Mouse (Mus musculus) limb, embryonic 14.5 days (tissue): ENCODE results near the gene Arid4a. TPM values are rescaled to one million over a fixed set of nuclear protein-coding genes. Genes with fewer than 3 reads are reported as not detected.
A peak's percentile ranks its signal among the peaks of the same experiment; 100 is the strongest.

Source experiments
- ATAC-seq: fragments of 200-750 bp; cut with Nextera tagmentation; 2 replicates; pipeline ENCODE4 v1.8.0; 2017; ENCODE audit warnings: low read depth, moderate number of reproducible peaks, moderate TSS enrichment; ENCODE audit not compliant: low FRiP score
- DNase-seq: peaks from one replicate; pipeline ENCODE4 v3.0.0-alpha.2; 2015; ENCODE audit warnings: low spot score
- H3K27ac ChIP-seq: fragments of 300-500 bp; sonication (generic); replicated peaks from 2 replicates; pipeline ENCODE4 v1.5.1; 2014; ENCODE audit warnings: low read depth, mild to moderate bottlenecking, low read length, moderate library complexity, mixed read lengths
- H3K27me3 ChIP-seq: fragments of 300-500 bp; sonication (generic); 2 replicates; pipeline ENCODE4 v1.6.1; 2014; ENCODE audit warnings: low read length, mixed read lengths; ENCODE audit not compliant: control insufficient read depth, insufficient read depth
- H3K36me3 ChIP-seq: fragments of 300-500 bp; sonication (generic); 2 replicates; pipeline ENCODE4 v1.6.1; 2014; ENCODE audit warnings: mild to moderate bottlenecking, low read length, moderate library complexity, mixed read lengths; ENCODE audit not compliant: control insufficient read depth, insufficient read depth
- H3K4me1 ChIP-seq: fragments of 300-500 bp; sonication (generic); 2 replicates; pipeline ENCODE4 v1.6.1; 2014; ENCODE audit warnings: antibody characterized with exemption, low read length, mixed read lengths; ENCODE audit not compliant: control insufficient read depth, insufficient read depth
- H3K4me2 ChIP-seq: fragments of 300-500 bp; sonication (generic); replicated peaks from 2 replicates; pipeline ENCODE4 v1.6.1; 2014; ENCODE audit warnings: low read depth, mild to moderate bottlenecking, low read length, moderate library complexity; ENCODE audit not compliant: severe bottlenecking
- H3K4me3 ChIP-seq: fragments of 300-500 bp; sonication (generic); replicated peaks from 2 replicates; pipeline ENCODE4 v1.5.1; 2014; ENCODE audit warnings: low read length
- H3K9ac ChIP-seq: fragments of 300-500 bp; sonication (generic); 2 replicates; pipeline ENCODE4 v1.6.1; 2014; ENCODE audit warnings: mild to moderate bottlenecking, low read depth, low read length, moderate library complexity; ENCODE audit not compliant: severe bottlenecking
- H3K9me3 ChIP-seq: fragments of 300-500 bp; sonication (generic); 2 replicates; pipeline ENCODE4 v1.6.1; 2016; ENCODE audit warnings: low read length; ENCODE audit not compliant: control insufficient read depth
- POLR2A ChIP-seq: fragments of 200-500 bp; IDR thresholded peaks from 2 replicates; pipeline ENCODE4 v1.8.0; 2012; ENCODE audit warnings: inconsistent platforms, mild to moderate bottlenecking, moderate library complexity, borderline replicate concordance; ENCODE audit not compliant: insufficient read depth, insufficient read length; ENCODE audit errors: extremely low read depth
- whole genome bisulfite sequencing: fragments of 180-500 bp; shearing (Covaris S2); extraction: QIAGEN DNeasy Blood & Tissue Kit; methylation state at CpG from one replicate; pipeline ENCODE4 v1.1.7; 2014; 5-methylcytosine and 5-hydroxymethylcytosine counted together
- polyA plus RNA-seq, 2 experiments: library from polyadenylated mRNA; depleted of rRNA in 1 of 2; stranded (reverse) in 1 of 2; unstranded in 1 of 2; fragments of >200 nt; fragmentation: Nextera tagmentation in 1 of 2; extraction: Ambion mirVana in 1 of 2; gene quantifications; 2 replicates each; pipeline versions ENCODE4 v1.2.1 to v1.2.3; 2012 to 2014

Gene Arid4a
- polyA plus RNA-seq, 2 experiments: 11.7 to 32.2 TPM

DNA sequence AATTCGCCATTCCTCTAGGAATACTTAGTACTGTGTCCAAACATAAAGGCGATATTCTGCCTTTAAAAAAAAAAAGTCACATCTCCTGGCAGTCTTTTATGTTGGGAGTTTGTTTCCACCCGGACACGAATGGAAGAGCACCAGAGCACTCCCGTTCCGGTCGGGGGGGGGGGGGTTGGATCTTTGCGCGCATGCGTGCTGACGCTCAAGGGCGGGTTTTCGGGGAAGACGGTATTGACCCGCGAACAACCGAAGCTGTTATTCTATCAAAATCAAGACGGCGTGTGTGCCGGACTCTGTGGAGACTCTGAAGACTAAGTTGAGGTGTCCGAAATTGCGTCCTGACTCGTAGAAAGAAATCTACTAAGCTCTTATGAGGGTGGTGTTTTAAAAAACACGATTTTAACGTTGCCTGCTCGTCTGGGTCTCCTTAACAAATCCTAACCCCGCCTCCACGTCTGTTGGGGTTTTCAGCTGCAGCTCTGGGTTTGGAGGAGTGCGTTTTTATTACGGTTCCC, 121.2 kb downstream of the Arid4a start:
- no peaks in the 10 kb centered on the region for H3K9me3 ChIP-seq
- WGBS: under 1% methylated on average over 30 of the region's 30 CpGs
- H3K27me3 ChIP-seq: no peaks in the 10 kb centered on the region
- peak overlapping the region; percentile 68 for H3K4me2 ChIP-seq
- TF ChIP-seq POLR2A: no peak; the same call in 1 of the 2 replicates
- H3K4me1 ChIP-seq: peaks cover 10% of the 10 kb centered on the region
- ATAC-seq (peak; percentile 91), DNase-seq (peak; percentile 93)
- peak overlapping the region; percentile 89 for H3K4me3 ChIP-seq
- peak overlapping the region; percentile 40 for H3K27ac ChIP-seq
- peak overlapping the region; percentile 89 for H3K9ac ChIP-seq
- H3K36me3 ChIP-seq: peaks cover 35% of the 10 kb centered on the region

DNA sequence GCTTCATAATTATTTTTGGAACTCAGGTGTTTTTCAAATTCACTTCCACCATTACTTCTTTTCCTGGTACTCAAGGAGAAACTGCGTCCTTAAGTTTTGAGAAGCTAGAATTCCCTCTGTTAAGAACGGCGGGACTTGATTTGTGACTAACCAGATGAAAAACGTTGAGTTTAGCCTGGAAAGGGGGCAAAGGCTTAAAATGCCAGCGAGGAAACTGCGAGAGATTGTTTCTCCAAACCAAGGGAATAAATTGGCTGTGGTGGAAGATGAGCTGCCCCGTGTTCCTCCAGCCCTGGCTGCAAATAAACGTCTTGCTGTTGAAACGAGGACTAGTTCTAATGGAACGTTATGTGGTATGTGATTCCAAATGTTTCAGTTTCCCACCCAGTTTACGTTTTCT, 121.9 kb downstream of the Arid4a start:
- no peak for DNase-seq
- peak overlapping the region; percentile 89 for H3K9ac ChIP-seq
- H3K4me3 ChIP-seq: peak overlapping the region; percentile 89
- H3K4me2 ChIP-seq: peak overlapping the region; percentile 68
- H3K27ac ChIP-seq: no peak overlapping the region
- 3% methylated on average over 11 of the region's 11 CpGs for WGBS
- TF ChIP-seq POLR2A: no peak
- no peaks in the 10 kb centered on the region for H3K27me3 ChIP-seq
- peaks cover 10% of the 10 kb centered on the region for H3K4me1 ChIP-seq
- H3K36me3 ChIP-seq: peaks cover 36% of the 10 kb centered on the region
- no peaks in the 10 kb centered on the region for H3K9me3 ChIP-seq
- no peak for ATAC-seq

DNA sequence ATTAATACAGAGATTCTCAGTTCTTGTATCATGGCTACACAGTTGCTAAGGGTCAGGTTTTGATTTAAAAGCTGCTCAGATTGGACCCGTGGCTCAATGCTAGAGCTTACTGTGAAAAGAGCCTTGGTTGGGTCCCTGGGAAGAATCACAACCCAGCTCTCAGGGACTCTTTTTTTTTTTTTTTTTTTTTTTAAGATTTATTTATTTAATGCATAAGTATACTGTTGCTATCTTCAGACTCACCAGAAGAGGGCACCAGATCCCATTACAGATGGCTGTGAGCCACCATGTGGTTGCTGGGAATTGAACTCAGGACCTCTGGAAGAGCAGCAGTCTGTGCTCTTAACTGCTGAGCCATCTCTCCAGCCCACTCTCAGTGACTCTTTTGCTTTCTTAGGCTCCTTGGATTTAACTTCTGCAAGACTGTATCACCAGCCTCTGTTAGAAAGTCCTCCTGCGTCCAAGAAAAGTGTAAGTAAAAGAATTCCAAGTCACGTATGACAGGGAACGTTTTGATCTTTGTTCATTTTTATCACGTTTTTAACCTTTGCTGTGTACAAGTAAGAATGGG, 123.6 kb downstream of the Arid4a start:
- Histone ChIP-seq H3K27me3 (no peaks in the 10 kb centered on the region), H3K4me1 (peaks cover 10% of the 10 kb centered on the region), H3K9me3 (no peaks in the 10 kb centered on the region), H3K4me3 (no peak overlapping the region), H3K9ac (no peak overlapping the region), H3K27ac (no peak overlapping the region), H3K4me2 (0 out of 2 replicates have a peak overlapping the region, but pooled peaks have one; percentile 68), H3K36me3 (peaks cover 45% of the 10 kb centered on the region)
- 79% methylated on average over 5 of the region's 5 CpGs for WGBS
- ATAC-seq (no peak), DNase-seq (no peak)
- TF ChIP-seq POLR2A: no peak

- Histone ChIP-seq H3K4me1 (peaks cover 8% of the 10 kb centered on the region), H3K4me2 (no peak overlapping the region), H3K27me3 (no peaks in the 10 kb centered on the region), H3K9me3 (no peaks in the 10 kb centered on the region), H3K9ac (no peak overlapping the region), H3K36me3 (peaks cover 61% of the 10 kb centered on the region), H3K27ac (no peak overlapping the region), H3K4me3 (no peak overlapping the region)
- no peak for DNase-seq
- no peak for TF ChIP-seq POLR2A
- no peak for ATAC-seq
Observed at GRCm38 (mm10) chr12:71141189-71141588, 125.4 kb downstream of the Arid4a start.

DNA sequence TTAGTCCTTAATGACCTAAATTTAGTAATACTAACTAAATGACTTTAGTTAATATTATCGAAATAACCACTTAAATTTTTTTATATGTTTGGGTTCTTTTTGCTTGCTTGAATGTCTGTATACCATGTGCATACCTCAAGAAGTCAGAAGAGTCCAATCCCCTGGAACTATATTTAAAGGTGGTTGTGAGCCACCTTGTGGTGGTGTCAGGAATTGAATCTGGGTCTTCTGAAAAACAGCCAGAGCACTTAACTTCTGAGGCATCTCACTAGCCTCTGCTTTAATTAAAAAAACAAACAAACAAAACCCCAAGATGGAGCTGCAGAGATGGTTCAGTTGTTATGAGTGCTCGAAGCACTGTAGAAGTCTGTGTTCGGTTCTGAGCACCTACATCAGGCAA, 131.9 kb downstream of the Arid4a start:
- ATAC-seq (no peak), DNase-seq (peak; percentile 34)
- Histone ChIP-seq H3K27me3 (no peaks in the 10 kb centered on the region), H3K4me1 (no peaks in the 10 kb centered on the region), H3K27ac (no peak overlapping the region), H3K36me3 (peaks cover 82% of the 10 kb centered on the region), H3K4me2 (no peak overlapping the region), H3K9ac (no peak overlapping the region), H3K4me3 (no peak overlapping the region), H3K9me3 (no peaks in the 10 kb centered on the region)
- 82% methylated on average over 3 of the region's 3 CpGs for WGBS
- no peak for TF ChIP-seq POLR2A

Other genes with a start within 250 kb of the Arid4a start
- 48.6 and 49.8 TPM in 2 replicates for gene Frmd6, start 190.5 kb upstream of the Arid4a start, polyA plus RNA-seq (2012; rRNA removed)
- 64.9 and 67.1 TPM in 2 replicates for gene Frmd6, start 190.5 kb upstream of the Arid4a start, polyA plus RNA-seq (2014; fragmentation: Nextera tagmentation; extraction: Ambion mirVana)
- gene Actr10, start 78.1 kb upstream of the Arid4a start, polyA plus RNA-seq (2012; rRNA removed): 91.3 and 91.6 TPM in 2 replicates
- 257 and 264 TPM in 2 replicates for gene Actr10, start 78.1 kb upstream of the Arid4a start, polyA plus RNA-seq (2014; fragmentation: Nextera tagmentation; extraction: Ambion mirVana)
- gene Psma3, start 41.4 kb upstream of the Arid4a start, polyA plus RNA-seq (2012; rRNA removed): 196 and 245 TPM in 2 replicates
- 543 and 594 TPM in 2 replicates for gene Psma3, start 41.4 kb upstream of the Arid4a start, polyA plus RNA-seq (2014; fragmentation: Nextera tagmentation; extraction: Ambion mirVana)
- not detected in 2 replicates for gene Tomm20l, start 95.4 kb downstream of the Arid4a start, polyA plus RNA-seq (2012; rRNA removed)
- gene Tomm20l, start 95.4 kb downstream of the Arid4a start, polyA plus RNA-seq (2014; fragmentation: Nextera tagmentation; extraction: Ambion mirVana): not detected in 2 replicates
- 39.1 and 53.6 TPM in 2 replicates for gene Timm9, start 120.7 kb downstream of the Arid4a start, polyA plus RNA-seq (2012; rRNA removed)
- gene Timm9, start 120.7 kb downstream of the Arid4a start, polyA plus RNA-seq (2014; fragmentation: Nextera tagmentation; extraction: Ambion mirVana): 73.3 and 74.3 TPM in 2 replicates
- 8.5 and 9.5 TPM in 2 replicates for gene 2700049A03Rik, start 120.9 kb downstream of the Arid4a start, polyA plus RNA-seq (2012; rRNA removed)
- gene 2700049A03Rik, start 120.9 kb downstream of the Arid4a start, polyA plus RNA-seq (2014; fragmentation: Nextera tagmentation; extraction: Ambion mirVana): 12.5 and 18.8 TPM in 2 replicates